Mouse (Mus musculus) cerebellum, adult 2 months (tissue): ENCODE data around the gene Borcs6.

Experiments
- CTCF ChIP-seq: fragments of 200-500 bp; IDR thresholded peaks from 2 replicates; pipeline ENCODE4 v1.5.1; 2011; ENCODE audit warnings: low read depth, mild to moderate bottlenecking, control low read depth, low read length, moderate library complexity, borderline replicate concordance; ENCODE audit not compliant: insufficient read depth
- POLR2A ChIP-seq: fragments of 200-500 bp; IDR thresholded peaks from 2 replicates; pipeline ENCODE4 v1.6.1; 2011; ENCODE audit warnings: low read length, control low read depth, borderline replicate concordance; ENCODE audit not compliant: insufficient read depth

DNA sequence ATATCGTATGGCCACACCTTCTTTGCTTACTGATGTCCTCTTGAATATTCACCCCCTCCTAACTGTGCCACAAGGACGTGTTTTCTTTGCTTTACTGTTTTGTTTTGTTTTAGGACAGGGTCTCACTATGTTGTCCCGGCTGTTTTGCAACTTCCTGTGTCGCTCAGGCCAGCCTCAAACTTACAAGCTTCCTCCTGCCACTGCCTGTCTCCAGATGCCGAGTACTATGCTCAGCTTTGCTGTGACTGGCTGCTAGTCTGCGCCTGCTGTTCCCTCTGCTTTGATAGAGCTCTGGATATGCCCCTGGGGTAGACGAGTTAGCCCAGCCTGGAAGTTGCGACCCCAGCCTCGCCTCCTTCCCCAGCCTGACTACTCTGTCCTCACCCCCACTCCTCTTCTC, 26.0 kb upstream of the Borcs6 start:
- TF ChIP-seq CTCF = no peak
- no peak for TF ChIP-seq POLR2A
